Mouse (Mus musculus) forebrain, embryonic 11.5 days (tissue): Measurements from ENCODE around the gene Sema5b. TPM values are rescaled to one million over a fixed set of nuclear protein-coding genes. Genes with fewer than 3 reads are reported as not detected.

Experiments used
- ATAC-seq: fragments of 200-750 bp; cut with Nextera tagmentation; replicated peaks from 2 replicates; pipeline ENCODE4 v1.8.0; 2017; ENCODE audit warnings: moderate TSS enrichment; ENCODE audit not compliant: low FRiP score
- DNase-seq: peaks from one replicate; pipeline ENCODE4 v3.0.0-alpha.2; 2017; ENCODE audit warnings: low spot score
- H3K27ac ChIP-seq: fragments of 300-500 bp; sonication (generic); 2 replicates; pipeline ENCODE4 v1.5.1; 2014; ENCODE audit warnings: low read depth, low read length
- H3K27me3 ChIP-seq: fragments of 300-500 bp; sonication (generic); 2 replicates; pipeline ENCODE4 v1.6.1; 2014; ENCODE audit warnings: mild to moderate bottlenecking, low read length, mixed read lengths; ENCODE audit not compliant: control insufficient read depth, insufficient read depth
- H3K36me3 ChIP-seq: fragments of 300-500 bp; sonication (generic); 2 replicates; pipeline ENCODE4 v1.6.1; 2014; ENCODE audit warnings: mild to moderate bottlenecking, low read length, moderate library complexity, mixed read lengths; ENCODE audit not compliant: control insufficient read depth, insufficient read depth
- H3K4me1 ChIP-seq: fragments of 300-500 bp; sonication (generic); replicated peaks from 2 replicates; pipeline ENCODE4 v1.6.1; 2014; ENCODE audit warnings: low read length, mixed read lengths; ENCODE audit not compliant: control insufficient read depth, insufficient read depth
- H3K4me2 ChIP-seq: fragments of 300-500 bp; sonication (generic); 2 replicates; pipeline ENCODE4 v1.6.1; 2014; ENCODE audit warnings: low read depth, mild to moderate bottlenecking, low read length, moderate library complexity, mixed read lengths; ENCODE audit not compliant: severe bottlenecking
- H3K4me3 ChIP-seq: fragments of 300-500 bp; sonication (generic); 2 replicates; pipeline ENCODE4 v1.5.1; 2014; ENCODE audit warnings: low read depth, low read length
- H3K9ac ChIP-seq: fragments of 300-500 bp; sonication (generic); 2 replicates; pipeline ENCODE4 v1.6.1; 2014; ENCODE audit warnings: low read length
- H3K9me3 ChIP-seq: fragments of 300-500 bp; sonication (generic); 2 replicates; pipeline ENCODE4 v1.6.1; 2016; ENCODE audit warnings: low read length, mixed read lengths; ENCODE audit not compliant: control insufficient read depth
- WGBS: fragments of 180-500 bp; shearing (Covaris S2); extraction: QIAGEN DNeasy Blood & Tissue Kit; methylation state at CpG from one replicate; pipeline ENCODE4 v1.1.7; 2014; 5-methylcytosine and 5-hydroxymethylcytosine counted together
- polyA plus RNA-seq: library from polyadenylated mRNA; unstranded; fragments of >200 nt; fragmentation: Nextera tagmentation; extraction: Ambion mirVana; gene quantifications from 2 replicates; pipeline ENCODE4 v1.2.1, GENCODE M21; 2014

The Sema5b gene
- polyA plus RNA-seq, 1 experiment from 2014 or later: 62.6 TPM

DNA sequence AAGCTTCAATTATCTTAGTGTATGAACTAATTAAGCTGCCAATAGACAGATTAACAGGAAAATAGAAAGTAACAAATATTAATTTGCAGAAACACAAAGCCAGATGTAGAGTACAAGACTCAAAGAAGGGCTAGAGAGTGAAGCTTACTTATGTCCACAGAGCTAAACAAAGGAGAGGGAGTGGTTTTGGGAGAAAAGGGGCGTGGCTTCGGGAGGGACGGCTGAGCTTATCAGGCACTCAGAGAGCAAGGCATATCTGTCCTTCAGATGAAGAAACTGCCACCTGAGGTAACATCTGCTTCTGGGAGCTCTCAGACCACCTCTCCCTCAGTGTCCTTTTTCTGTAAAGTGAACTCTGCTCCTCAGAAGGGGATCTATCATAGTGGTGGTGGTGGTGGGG lies 137.5 kb downstream of the Sema5b start:
- WGBS: 48% methylated on average over 3 of the region's 3 CpGs
- ATAC-seq (no peak), DNase-seq (no peak)
- Histone ChIP-seq H3K4me2 (no peak overlapping the region), H3K27ac (no peak overlapping the region), H3K4me3 (no peak overlapping the region), H3K27me3 (no peaks in the 10 kb centered on the region), H3K9me3 (no peaks in the 10 kb centered on the region; the same call in 1 of the 2 replicates), H3K4me1 (no peaks in the 10 kb centered on the region), H3K9ac (no peak overlapping the region), H3K36me3 (no peaks in the 10 kb centered on the region)

- Histone ChIP-seq H3K27ac (no peak overlapping the region), H3K36me3 (no peaks in the 10 kb centered on the region), H3K9me3 (no peaks in the 10 kb centered on the region), H3K4me1 (no peaks in the 10 kb centered on the region), H3K4me3 (no peak overlapping the region), H3K4me2 (no peak overlapping the region), H3K27me3 (no peaks in the 10 kb centered on the region), H3K9ac (no peak overlapping the region)
- DNase-seq: no peak
- WGBS: 77% methylated on average over 17 of the region's 17 CpGs
- ATAC-seq: no peak
Observed at GRCm38 (mm10) chr16:35681327-35682108, 140.6 kb downstream of the Sema5b start.

- 88% methylated on average over 13 of the region's 13 CpGs for WGBS
- H3K4me1 ChIP-seq: no peaks in the 10 kb centered on the region
Observed at GRCm38 (mm10) chr16:35685027-35685426, 144.1 kb downstream of the Sema5b start.

GRCm38 (mm10) chr16:35686491-35686890 lies 145.5 kb downstream of the Sema5b start:
- Histone ChIP-seq H3K36me3 (no peaks in the 10 kb centered on the region), H3K4me2 (no peak overlapping the region), H3K9ac (no peak overlapping the region), H3K9me3 (no peaks in the 10 kb centered on the region), H3K27me3 (no peaks in the 10 kb centered on the region), H3K27ac (no peak overlapping the region), H3K4me3 (no peak overlapping the region), H3K4me1 (no peaks in the 10 kb centered on the region)
- 82% methylated on average over 7 of the region's 7 CpGs for WGBS
- ATAC-seq (no peak), DNase-seq (no peak)

More at GRCm38 (mm10) chr16:35685027-35685426, 144.1 kb downstream of the Sema5b start:
- Histone ChIP-seq H3K9me3 (no peaks in the 10 kb centered on the region), H3K9ac (no peak overlapping the region), H3K27me3 (no peaks in the 10 kb centered on the region), H3K4me2 (no peak overlapping the region), H3K36me3 (no peaks in the 10 kb centered on the region), H3K27ac (no peak overlapping the region), H3K4me3 (no peak overlapping the region)
- ATAC-seq (no peak), DNase-seq (no peak)

- Histone ChIP-seq H3K27ac (no peak overlapping the region), H3K36me3 (no peaks in the 10 kb centered on the region; the same call in 1 of the 2 replicates), H3K9me3 (no peaks in the 10 kb centered on the region), H3K4me3 (no peak overlapping the region), H3K27me3 (no peaks in the 10 kb centered on the region), H3K4me1 (no peaks in the 10 kb centered on the region), H3K9ac (no peak overlapping the region), H3K4me2 (no peak overlapping the region)
- ATAC-seq: no peak
- no peak for DNase-seq
- WGBS: 94% methylated on average over 7 of the region's 7 CpGs
Observed at GRCm38 (mm10) chr16:35691606-35692005, 150.7 kb downstream of the Sema5b start.

GRCm38 (mm10) chr16:35694250-35694846 lies 153.4 kb downstream of the Sema5b start:
- H3K9me3 ChIP-seq: no peaks in the 10 kb centered on the region
- ATAC-seq (no peak), DNase-seq (no peak)
- H3K9ac ChIP-seq: no peak overlapping the region
- no peaks in the 10 kb centered on the region for H3K27me3 ChIP-seq
- H3K4me1 ChIP-seq: no peaks in the 10 kb centered on the region
- no peak overlapping the region for H3K4me2 ChIP-seq
- 88% methylated on average over 13 of the region's 13 CpGs for WGBS
- no peak overlapping the region for H3K27ac ChIP-seq
- H3K36me3 ChIP-seq: no peaks in the 10 kb centered on the region; the same call in 1 of the 2 replicates
- no peak overlapping the region for H3K4me3 ChIP-seq

GRCm38 (mm10) chr16:35696103-35696502 lies 155.2 kb downstream of the Sema5b start:
- H3K27me3 ChIP-seq: no peaks in the 10 kb centered on the region
- ATAC-seq (no peak), DNase-seq (no peak)
- WGBS: 87% methylated on average over 2 of the region's 2 CpGs
- H3K9ac ChIP-seq: no peak overlapping the region
- no peaks in the 10 kb centered on the region for H3K9me3 ChIP-seq
- no peak overlapping the region for H3K27ac ChIP-seq
- H3K36me3 ChIP-seq: no peaks in the 10 kb centered on the region; the same call in 1 of the 2 replicates
- no peak overlapping the region for H3K4me3 ChIP-seq
- H3K4me2 ChIP-seq: no peak overlapping the region
- H3K4me1 ChIP-seq: no peaks in the 10 kb centered on the region

DNA sequence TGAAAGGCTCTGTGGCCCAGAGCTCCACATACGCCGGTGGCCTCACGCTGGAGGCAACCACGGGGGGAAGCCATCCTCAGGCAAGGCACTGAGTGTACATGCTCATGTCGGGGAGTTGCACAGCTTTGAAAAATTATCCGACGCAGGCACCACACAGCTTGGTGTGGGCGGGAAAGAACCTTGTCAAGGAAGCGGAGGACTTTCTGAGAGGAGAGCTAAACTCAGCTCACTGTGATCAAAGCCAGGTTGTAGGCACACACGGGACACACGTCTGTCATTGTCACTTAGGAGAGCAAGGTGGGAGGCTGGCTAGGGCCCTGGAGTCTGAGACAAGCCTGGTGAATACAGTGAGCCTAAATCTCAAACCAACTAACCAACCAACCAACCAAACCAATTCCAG lies 160.9 kb downstream of the Sema5b start:
- WGBS: 81% methylated on average over 11 of the region's 11 CpGs
- Histone ChIP-seq H3K4me2 (no peak overlapping the region), H3K9ac (no peak overlapping the region), H3K27ac (no peak overlapping the region), H3K4me3 (no peak overlapping the region), H3K36me3 (no peaks in the 10 kb centered on the region), H3K9me3 (no peaks in the 10 kb centered on the region), H3K27me3 (no peaks in the 10 kb centered on the region), H3K4me1 (no peaks in the 10 kb centered on the region)
- ATAC-seq (no peak), DNase-seq (no peak)
